Mouse (Mus musculus) 416B (cell line): Measurements from ENCODE around the gene Gbp7.
"Not testable (repeated sequence)": the region's sequence is repeated elsewhere in the genome, so short reads cannot be mapped to it uniquely, and the experiment has no call there.

Experiments used
- DNase-seq: peaks from one replicate; pipeline ENCODE4 v3.0.0; 2011; ENCODE audit warnings: low read depth

Gene Gbp7

DNA sequence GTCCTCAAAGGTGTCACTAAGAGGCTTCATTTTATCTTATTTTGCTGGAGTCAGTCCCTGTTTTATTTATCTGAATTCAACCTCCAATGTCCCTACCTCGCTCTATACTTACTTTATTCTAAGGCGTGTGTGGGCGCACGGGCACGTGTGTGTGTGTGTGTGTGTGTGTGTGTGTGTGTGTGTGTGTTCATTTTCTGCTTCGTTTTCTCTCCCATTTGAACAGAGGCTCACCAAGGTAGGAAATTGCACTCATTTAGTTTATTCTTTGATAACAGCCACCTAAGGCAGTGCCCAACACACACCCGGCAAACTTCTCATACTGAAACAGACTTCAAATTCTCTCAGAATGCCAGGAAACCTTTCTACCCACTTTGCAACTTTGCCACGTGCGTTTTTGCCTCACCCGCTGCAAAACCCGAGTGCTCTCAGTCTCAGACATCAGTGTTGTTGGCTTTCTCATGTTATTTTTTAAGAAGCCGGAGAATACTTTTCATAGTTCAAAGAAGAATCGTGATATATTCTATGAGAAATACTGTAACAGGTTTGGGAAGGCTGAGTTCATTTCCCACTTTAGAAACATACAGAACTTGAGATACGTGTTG is 31.0 kb downstream of the Gbp7 start:
- peak; percentile 27 for DNase-seq

DNA sequence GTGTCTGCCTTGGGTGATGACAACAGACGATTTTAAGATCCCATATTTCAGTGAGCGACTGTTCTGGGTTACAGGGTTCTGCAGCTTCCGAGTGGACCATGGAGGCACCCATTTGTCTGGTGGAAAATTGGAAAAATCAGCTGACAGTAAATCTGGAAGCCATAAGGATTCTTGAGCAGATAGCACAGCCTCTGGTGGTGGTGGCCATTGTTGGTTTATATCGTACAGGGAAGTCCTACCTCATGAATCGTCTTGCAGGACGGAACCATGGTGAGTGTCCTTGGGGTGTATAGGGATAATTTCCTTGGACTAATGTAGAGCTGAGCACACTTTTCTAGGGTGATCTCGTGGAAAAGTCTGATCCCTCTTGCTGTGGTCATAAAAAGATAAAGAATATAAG is 31.5 kb downstream of the Gbp7 start:
- no peak for DNase-seq

DNA sequence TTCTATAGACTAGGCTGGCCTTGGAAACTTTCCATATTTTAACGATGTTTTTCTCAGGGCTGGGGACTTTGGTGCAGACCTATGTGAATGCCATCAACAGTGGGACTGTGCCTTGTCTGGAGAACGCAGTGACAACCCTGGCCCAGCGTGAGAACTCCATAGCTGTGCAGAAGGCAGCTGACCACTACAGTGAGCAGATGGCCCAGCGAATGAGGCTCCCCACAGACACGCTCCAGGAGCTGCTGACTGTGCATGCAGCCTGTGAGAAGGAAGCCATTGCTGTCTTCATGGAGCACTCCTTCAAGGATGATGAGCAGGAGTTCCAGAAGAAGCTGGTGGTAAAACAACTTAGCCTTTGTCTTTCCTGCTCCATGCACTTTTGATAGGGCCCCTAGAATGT is 37.3 kb downstream of the Gbp7 start:
- DNase-seq: not testable (repeated sequence)

DNA sequence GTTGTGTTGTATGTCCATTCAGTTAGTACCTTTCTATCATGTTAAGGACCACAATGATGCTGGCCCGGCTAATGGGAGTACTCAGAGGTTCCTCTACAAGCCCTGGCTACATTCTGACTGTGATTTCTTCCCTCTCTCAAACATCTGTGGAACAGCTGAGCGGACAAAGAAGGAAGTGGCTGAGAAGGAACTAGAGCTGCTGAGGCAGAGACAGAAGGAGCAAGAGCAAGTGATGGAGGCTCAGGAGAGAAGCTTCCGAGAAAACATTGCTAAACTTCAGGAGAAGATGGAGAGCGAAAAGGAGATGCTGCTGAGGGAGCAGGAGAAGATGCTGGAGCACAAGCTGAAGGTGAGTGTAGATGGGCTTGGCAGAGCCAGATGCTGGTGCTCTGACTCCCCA is 40.6 kb downstream of the Gbp7 start:
- DNase-seq: no peak

DNA sequence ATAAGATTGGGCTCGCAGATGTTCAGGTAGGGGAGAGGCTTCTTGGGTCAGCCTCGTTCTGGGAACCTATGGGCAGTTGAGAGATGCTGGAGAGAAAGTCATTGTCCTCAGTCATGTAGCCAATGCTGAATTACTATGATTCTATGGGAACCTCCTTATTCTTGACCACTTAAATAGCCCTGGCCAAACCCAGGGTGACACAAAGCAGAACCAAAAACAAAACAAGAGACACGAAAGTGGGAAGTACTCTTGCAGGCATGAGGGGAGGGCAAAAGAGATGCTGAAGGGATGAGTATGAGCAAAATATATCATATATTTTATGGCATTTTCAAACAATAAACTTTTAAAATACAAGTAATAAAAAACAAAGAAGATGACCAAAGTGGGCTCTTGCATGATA is 47.0 kb downstream of the Gbp7 start:
- DNase-seq: no peak

DNA sequence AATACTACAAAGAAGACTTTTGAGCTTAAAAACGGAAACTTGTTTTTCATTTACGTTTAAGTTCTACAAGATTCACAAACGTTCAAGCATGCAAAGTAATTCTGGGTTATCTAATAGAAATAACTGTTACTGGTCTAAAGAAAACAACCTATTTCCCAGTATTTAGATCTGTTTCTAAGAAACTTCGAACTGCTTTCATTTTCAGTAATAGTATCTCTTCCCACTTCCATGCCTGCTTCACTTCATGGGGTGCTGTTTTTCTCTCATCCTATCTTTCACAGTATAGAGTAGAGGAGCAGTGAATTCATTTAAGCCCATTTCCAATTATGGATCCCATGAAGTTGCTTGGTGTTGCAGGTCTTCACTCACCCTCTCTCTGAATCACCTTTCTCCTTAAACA is 48.2 kb downstream of the Gbp7 start:
- no peak for DNase-seq

DNA sequence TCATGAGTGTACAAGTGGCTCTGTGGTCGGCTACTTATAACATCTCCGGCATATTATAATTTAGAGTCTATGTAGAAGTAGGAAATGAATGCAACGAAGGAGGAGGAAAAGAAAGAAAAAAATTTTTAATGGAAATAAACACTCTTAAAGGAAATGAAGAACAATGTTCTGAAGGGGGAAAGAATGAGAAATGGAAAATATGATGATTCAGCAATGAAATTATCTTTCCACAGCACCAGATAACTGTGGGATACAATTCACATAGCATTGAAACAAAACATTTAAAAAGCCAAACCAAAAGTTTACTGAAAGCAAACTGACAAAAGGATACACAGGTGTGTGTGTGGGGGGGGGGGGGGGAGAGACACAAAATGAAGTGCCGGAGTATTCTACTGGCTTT is 52.9 kb downstream of the Gbp7 start:
- no peak for DNase-seq

DNA sequence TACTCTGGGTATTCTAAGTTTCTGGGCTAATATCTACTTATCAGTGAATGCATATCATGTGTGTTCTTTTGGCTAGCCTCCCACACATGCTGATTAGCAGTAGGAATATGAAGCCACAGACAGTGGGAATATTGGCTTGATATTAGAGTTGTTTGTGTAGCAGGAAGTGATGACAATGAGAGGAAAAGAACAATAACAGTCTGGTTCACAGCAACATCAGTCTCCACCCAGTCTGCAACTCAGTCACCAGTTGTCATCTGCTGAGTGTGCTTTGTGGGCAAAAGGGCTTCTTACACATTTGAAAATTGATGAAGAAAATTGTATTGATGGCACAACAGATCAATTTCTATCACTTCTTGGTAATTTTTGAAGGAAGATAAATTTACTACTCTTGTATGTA is 57.2 kb downstream of the Gbp7 start:
- DNase-seq: no peak

DNA sequence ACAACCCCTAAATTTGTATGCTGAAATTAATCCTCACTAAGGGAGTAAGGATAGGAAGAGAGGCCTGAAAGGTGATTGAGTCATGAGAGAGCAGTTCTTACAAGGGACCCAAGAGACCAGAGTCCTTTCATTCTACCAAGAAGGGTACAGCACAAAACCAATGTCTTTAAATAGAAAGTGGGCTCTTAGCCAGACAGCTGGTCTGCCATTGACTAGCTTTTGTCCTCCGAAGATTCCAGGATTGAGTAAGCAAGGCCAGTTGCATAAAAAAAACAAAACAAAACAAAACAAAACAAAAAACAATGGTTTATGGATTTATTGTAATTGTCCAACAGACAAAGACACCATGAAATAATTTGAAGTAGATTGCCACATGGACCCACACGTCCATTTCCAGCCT is 58.7 kb downstream of the Gbp7 start:
- DNase-seq: no peak

DNA sequence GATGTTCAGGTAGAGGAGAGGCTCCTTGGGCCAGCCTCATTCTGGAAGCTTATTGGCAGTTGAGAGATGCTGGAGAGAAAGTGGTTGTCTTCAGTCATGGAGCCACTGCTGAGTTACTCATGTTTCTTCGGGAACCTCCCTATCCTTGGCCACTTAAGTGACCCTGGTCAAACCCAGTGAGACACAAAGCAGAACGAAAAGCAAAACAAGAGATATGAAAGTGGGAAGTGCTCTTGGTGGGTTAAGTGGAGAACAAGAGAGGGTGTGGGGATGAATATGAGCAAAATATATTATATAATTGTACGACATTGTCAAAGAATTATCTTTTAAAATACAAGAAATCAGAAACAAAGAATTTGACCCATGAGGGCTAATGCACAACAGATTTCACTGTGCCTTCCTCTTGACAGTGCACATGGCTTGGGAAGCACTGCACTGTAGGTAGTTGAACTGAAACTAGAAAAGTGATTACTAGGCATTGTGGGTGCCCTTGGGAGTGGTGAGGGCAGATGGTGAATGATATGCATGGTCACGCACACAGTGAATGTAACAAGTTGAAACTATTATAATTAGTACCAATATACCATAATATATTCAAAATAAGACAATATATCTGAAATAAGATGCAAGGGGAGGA is 60.4 kb downstream of the Gbp7 start:
- DNase-seq: no peak

DNA sequence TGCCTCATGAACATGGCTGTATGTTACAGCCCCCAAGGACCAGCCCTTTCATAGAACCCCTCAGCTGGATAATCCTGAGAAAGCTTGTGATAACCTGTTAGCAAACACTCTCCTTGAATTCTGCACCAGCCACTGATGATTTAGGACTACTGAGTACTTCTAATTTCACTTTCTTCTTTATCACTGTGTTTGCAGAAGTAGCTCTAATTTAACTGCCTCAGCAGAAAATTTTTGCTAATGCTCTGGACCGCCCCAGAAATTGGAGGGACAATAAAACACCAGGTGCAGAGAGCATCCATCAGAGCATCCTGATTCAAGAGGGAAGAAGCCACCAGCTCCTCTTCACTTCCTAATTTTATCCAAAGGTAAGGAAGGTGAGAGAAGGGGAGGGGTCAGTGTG is 64.4 kb downstream of the Gbp7 start, which contains the start of gene Gbp2b:
Gbp2b (plus strand) TSS at position 301 of the 400 bp plus-strand sequence.
- DNase-seq: no peak

DNA sequence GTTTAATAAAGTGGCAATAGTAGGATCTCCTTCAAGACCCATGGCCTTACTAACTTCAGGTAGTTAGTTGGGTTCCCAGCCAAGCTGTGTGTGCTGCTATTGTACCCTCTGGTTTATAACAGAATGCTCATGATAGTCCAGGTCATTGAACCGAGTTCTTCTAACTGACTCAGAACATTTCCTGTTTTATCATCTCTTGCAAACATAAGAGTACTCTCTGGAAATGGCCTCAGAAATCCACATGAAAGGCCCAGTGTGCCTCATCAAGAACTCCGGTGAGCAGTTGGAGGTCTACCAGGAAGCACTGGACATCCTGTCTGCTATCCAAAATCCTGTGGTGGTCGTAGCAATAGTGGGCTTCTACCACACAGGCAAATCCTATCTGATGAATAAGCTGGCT is 67.8 kb downstream of the Gbp7 start:
- no peak for DNase-seq
